Mouse (Mus musculus) embryonic stem cell, embryonic (primary cell): Measurements from ENCODE around the gene Ddx51.

Experiments used
- CTCF ChIA-PET, 4 experiments: fragments of 300-600 bp in 2 of 4; fragments of 350-600 bp in 2 of 4; sonication (Branson Sonifier 250); formaldehyde crosslinking; loops; one replicate each; lab custom pipeline; 2022; ENCODE audit warnings: inconsistent platforms in 2 of 4; lab: Charles Lee
- POLR2A ChIA-PET, 4 experiments: fragments of 300-600 bp in 2 of 4; fragments of 350-600 bp in 2 of 4; sonication (Branson Sonifier 250); formaldehyde crosslinking; loops; one replicate each; lab custom pipeline; 2022; ENCODE audit warnings: antibody characterized with exemption in 4 of 4, inconsistent platforms in 1 of 4; lab: Charles Lee

Gene Ddx51

DNA sequence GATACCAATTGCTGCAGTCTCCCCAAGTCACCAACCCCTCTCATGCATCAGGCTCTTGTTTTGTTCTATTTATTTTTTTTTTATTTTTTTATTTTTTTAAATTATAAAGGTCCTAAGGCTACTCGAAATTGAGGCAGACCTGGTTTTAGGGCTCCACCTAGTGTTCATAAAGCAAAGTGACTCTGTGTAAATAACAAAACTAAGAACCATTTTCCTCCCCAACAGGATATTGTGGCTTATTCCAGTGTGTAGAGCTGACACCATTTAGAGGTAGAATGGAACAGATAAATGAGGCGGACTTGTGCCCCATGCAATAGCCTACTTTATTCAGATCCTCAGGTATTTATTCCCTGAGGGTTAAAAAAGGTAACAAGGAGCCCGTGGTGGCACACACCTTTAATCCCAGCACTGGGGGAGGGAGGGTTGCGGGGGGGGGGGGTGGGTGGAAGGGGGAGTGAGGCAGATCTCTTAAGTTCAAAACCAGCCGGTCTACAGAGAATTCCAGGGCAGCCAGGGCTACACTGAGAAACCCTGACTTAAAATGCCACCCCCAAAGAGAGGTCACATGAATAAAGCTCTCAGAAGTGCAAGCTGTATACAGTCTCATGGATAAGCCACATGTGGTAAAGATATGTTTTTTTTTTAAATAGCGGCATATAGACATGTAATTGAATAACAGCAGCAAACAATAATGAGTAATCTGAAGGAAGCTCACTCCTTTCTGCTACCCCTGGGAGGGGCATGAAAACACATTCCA is 17.1 kb upstream of the Ddx51 start:
- ChIA-PET CTCF (interaction anchor here (0.6 to 3.3 kb wide), 21 partner anchors 8 to 739 kb away, joined by 3 to 17 read pairs (median 4); no protein-coding TSS in a partner anchor), POLR2A (interaction anchor here (0.5 to 2.0 kb wide), 19 partner anchors 12 to 1122 kb away, joined by 3 to 8 read pairs (median 4); partner anchors contain the start of genes Ddx51 (in 2 of the 4) and Noc4l (in 2 of the 4))

DNA sequence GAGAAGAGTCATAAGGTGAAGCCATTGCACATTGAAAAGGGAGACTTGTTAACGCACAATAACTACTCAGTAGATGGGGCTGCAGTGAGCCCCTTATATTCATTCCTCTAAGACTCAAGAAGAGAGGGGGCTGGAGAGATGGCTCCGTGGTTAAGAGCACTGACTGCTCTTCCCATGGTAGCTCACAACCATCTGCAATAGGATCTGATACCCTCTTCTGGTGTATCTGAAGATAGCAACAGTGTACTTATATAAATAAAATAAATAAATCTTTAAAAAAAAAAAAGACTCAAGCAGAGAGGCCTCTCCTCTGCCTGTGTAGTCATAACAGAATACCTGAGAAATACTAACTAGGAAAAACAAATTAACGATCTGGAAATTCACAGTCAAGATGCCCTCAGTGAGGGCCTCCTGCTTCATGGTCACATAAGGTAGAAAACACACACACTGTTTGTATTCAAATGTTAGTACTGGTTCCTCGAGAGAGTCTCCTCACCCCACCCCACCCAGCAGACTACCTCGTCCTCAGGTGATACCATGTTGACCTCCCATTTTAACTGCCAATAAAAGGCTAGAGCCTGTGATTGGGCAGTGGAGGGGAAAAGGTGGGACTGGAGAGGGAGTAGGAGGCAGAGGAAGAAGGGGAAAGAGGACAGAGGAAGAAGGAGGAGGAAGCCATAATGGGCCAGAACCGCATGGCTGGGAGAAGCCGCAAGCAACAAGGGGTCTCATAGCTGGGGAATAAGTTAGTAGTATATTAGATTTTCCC is 14.8 kb upstream of the Ddx51 start:
- POLR2A ChIA-PET: interaction anchor here (0.6 to 2.0 kb wide), 24 partner anchors 8 to 357 kb away, joined by 3 to 13 read pairs (median 4); partner anchors contain the start of genes Ddx51 (in 2 of the 4), Noc4l (in 2 of the 4), Galnt9 (in 1 of the 4) and Ulk1 (in 1 of the 4)
- CTCF ChIA-PET: interaction anchor here (0.6 to 3.5 kb wide), 30 partner anchors 9 to 631 kb away, joined by 3 to 31 read pairs (median 5); partner anchors contain the start of gene P2rx2 (in 1 of the 4)

DNA sequence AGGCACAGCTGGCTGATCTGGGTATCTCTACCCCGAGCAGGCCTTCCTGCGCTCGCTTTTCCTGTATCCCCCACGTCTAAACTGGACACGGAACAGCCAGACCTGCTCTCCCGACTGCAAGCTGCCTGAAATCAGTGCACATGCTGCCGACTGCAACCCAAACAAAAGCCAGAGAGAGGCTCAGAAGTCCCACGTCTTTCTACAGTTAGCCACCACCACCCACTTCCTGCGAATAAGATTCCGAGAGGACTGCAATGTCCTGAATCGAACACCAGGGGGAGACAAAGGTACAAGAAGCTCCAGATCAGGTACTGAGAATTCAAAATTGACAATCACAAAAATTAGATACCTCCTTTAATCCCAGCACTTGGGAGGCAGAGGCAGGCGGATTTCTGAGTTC is 13.8 kb upstream of the Ddx51 start:
- ChIA-PET POLR2A (interaction anchor here (0.6 to 2.0 kb wide), 37 partner anchors 9 to 583 kb away, joined by 3 to 14 read pairs (median 4); partner anchors contain the start of genes Ddx51 (in 3 of the 4), Noc4l (in 3 of the 4), Fbrsl1 (in 1 of the 4) and Galnt9 (in 1 of the 4)), CTCF (interaction anchor here (0.5 to 3.5 kb wide), 53 partner anchors 8 to 630 kb away, joined by 3 to 31 read pairs (median 4); partner anchors contain the start of genes Ddx51 (in 2 of the 4), Noc4l (in 2 of the 4), Fbrsl1 (in 1 of the 4) and Lrcol1 (in 1 of the 4))

DNA sequence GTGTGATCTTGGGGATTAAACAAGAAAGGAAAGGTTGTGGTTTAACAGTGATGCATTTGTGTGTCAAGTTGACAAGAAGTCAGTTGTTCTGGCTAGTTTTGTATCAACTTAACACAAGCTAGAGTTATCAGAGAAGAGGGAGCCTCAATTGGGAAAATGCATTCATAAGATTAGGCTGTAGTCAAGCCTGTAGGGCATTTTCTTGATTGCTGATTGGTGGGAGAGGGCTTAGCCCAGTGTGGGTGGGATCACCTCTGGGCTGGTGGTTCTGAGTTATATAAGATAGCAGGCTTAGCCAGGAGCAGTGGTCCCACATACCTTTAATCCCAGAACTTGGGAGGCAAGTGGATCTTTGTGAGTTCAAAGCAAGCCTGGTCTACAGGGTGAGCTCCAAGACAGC is 6.9 kb upstream of the Ddx51 start:
- ChIA-PET CTCF (no interaction called here), POLR2A (interaction anchor here in 1 of 4 experiments (1.8 to 2.4 kb wide), 2 partner anchors 8 to 13 kb away, joined by 6 to 14 read pairs; no protein-coding TSS in a partner anchor)

DNA sequence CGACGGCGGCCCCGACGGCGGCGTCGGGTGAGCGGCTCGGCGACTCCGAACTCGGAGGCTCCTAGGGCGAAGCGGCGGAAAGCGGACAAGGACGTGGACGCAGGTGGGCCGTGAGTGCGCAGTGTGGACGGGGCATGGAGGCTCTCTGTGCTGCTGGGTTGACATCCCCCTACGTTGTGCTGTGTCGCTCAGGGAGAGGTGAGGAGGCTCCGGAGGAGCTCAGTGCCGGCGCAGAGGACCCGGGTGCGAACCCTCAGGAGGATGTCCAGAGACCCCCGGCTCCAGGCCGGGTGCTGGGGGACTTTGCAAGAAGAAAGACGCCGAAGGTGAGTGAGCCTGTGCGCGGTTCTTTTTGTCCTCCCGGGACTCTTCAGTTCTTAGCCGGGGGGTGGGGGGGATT is 435 bp downstream of the Ddx51 start:
- POLR2A ChIA-PET: interaction anchor here (0.6 to 8.0 kb wide), 43 partner anchors 8 to 369 kb away, joined by 3 to 104 read pairs (median 4); partner anchors contain the start of genes Ep400 (in 3 of the 4), P2rx2 (in 2 of the 4), Pole (in 2 of the 4) and Pxmp2 (in 2 of the 4)
- CTCF ChIA-PET: interaction anchor here in 2 of 4 experiments (1.0 to 1.6 kb wide), 6 partner anchors 14 to 299 kb away, joined by 3 to 4 read pairs (median 3); no protein-coding TSS in a partner anchor

DNA sequence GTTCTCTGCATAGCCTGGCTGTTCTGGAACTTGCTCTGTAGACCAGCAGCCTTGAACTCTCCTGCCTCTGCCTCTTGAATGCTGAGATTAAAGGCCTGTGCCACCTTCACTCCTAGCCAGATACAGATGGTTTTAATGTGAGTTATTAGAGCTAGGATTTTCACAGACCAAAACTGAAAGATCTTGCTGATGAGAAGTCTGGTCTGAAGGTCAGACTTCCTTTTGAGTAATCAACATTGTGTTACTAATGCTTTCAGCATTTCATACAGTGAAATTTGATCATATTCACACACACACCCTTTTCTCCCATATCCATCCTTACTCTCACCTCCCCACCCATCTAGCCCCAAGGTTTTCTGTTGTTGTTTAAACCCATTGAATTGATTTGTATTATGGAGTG is 6.4 kb downstream of the Ddx51 start:
- CTCF ChIA-PET: no interaction called here
- POLR2A ChIA-PET: interaction anchor here in 2 of 4 experiments (1.0 to 3.2 kb wide), 4 partner anchors 12 to 332 kb away, joined by 3 to 14 read pairs (median 4); no protein-coding TSS in a partner anchor

- CTCF ChIA-PET: interaction anchor here in 2 of 4 experiments (0.6 kb wide), 3 partner anchors 13 to 704 kb away, joined by 3 to 12 read pairs (median 4); no protein-coding TSS in a partner anchor
- POLR2A ChIA-PET: interaction anchor here in 2 of 4 experiments (0.9 to 11.5 kb wide), 7 partner anchors 8 to 106 kb away, joined by 3 to 104 read pairs (median 4); partner anchors contain the start of genes Ddx51 (in 2 of the 2) and Noc4l (in 2 of the 2)
Observed at GRCm38 (mm10) chr5:110664041-110664440, 10.8 kb downstream of the Ddx51 start.

DNA sequence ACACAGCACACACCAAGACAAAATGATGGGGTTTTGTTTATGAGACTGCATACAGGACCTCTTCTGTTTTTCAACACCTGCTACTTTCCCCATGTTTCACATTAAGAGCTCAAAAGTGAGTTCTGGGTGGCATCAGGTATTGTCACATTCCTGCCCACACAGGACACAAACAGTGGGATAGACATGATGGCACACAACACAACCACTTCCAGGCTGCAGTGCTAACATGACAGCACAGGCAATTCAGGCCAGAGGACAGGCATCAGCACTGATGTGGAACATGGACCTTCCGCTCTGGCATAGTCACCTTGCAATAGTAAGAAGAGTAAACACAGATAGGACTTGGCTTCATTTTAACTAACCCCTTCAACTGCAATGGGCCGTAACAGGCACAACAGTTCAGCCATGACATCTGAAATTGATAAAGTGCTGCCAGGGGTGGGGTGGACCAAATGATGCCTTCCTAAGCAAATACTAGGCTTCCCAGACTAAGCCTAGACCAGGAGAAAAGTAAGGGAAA is 11.6 kb downstream of the Ddx51 start:
- ChIA-PET POLR2A (interaction anchor here in 3 of 4 experiments (0.9 to 11.5 kb wide), 10 partner anchors 9 to 122 kb away, joined by 3 to 104 read pairs (median 4); partner anchors contain the start of genes Ddx51 (in 3 of the 3) and Noc4l (in 3 of the 3)), CTCF (interaction anchor here in 3 of 4 experiments (0.6 to 1.0 kb wide), 3 partner anchors 13 to 703 kb away, joined by 3 to 4 read pairs (median 3); no protein-coding TSS in a partner anchor)

GRCm38 (mm10) chr5:110665486-110666121 is 12.4 kb downstream of the Ddx51 start:
- POLR2A ChIA-PET: interaction anchor here (0.6 to 11.5 kb wide), 12 partner anchors 8 to 306 kb away, joined by 3 to 104 read pairs (median 4); partner anchors contain the start of genes Ddx51 (in 3 of the 4) and Noc4l (in 3 of the 4)
- CTCF ChIA-PET: interaction anchor here (0.5 to 1.3 kb wide), 5 partner anchors 26 to 543 kb away, joined by 3 to 5 read pairs (median 3); no protein-coding TSS in a partner anchor

DNA sequence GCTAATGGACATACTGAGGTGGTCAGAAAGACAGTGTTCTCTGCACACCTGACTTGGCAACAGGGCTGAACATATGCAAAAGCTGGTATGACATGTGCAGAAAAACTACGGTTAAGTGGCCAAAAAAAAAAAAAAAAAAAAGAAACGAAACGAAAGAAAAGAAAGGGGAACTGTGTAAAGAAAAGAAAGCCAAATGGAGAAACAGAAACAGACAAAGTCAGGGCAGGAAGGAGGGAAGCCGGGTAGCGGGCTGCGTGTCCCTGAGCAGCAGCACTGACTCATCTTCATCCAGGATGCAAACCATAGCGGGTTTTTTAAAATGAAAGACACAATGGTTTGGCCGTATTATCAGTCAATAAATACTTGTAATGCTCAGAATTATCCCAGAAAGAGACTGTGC is 28.8 kb downstream of the Ddx51 start:
- ChIA-PET POLR2A (interaction anchor here in 1 of 4 experiments (0.6 kb wide), 1 partner anchor 343 kb away, joined by 5 read pairs; no protein-coding TSS in a partner anchor), CTCF (no interaction called here)

DNA sequence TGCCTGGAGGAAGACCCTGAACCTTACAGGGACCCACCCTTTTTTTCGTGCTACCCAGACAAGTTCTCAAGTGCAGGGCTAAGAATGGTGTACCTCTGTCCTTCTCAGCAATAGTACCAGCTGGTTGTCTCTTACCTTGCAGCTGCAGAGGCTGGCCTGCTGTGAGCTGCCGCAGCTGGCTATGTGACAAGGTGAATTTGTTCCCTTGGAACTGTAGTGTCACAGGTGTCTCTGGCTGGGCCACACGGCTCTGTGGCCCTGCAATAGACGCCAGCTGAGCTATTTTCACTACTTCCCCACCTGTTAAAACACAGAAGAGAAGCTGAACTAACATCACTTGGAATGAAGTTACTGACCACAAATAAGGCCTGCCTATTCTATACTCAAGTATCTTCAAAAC is 45.4 kb downstream of the Ddx51 start:
- ChIA-PET CTCF (no interaction called here), POLR2A (interaction anchor here in 2 of 4 experiments (0.6 to 1.6 kb wide), 3 partner anchors 13 to 98 kb away, joined by 3 to 6 read pairs (median 5); no protein-coding TSS in a partner anchor)

DNA sequence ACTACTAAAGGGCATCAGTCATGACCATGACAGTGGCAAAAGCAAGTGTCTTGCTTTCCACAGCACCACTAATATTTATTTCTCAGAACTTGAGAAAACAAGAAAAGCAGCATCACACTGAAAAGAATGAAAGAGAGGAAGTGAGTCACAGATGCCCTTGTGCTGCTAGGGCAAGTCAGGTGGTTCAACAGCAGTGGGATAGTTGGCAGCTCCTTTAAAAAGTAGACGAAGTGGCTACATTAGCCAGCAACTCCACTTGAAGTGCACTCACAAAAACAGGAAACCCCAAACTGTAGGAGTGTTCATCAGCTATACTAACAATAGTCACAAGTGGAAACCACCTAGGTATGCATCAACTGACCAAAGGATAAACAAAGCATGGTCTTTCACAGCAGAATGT is 50.8 kb downstream of the Ddx51 start:
- ChIA-PET POLR2A (interaction anchor here in 1 of 4 experiments (1.5 kb wide), 2 partner anchors 9 to 37 kb away, joined by 3 to 5 read pairs; no protein-coding TSS in a partner anchor), CTCF (no interaction called here)

- POLR2A ChIA-PET: interaction anchor here in 1 of 4 experiments (1.2 kb wide), 1 partner anchor 13 kb away, joined by 4 read pairs; no protein-coding TSS in a partner anchor
- CTCF ChIA-PET: interaction anchor here in 1 of 4 experiments (1.0 kb wide), 1 partner anchor 131 kb away, joined by 3 read pairs; no protein-coding TSS in a partner anchor
Observed at GRCm38 (mm10) chr5:110709256-110709655, 56.0 kb downstream of the Ddx51 start.
